In the genomic region with DNA sequence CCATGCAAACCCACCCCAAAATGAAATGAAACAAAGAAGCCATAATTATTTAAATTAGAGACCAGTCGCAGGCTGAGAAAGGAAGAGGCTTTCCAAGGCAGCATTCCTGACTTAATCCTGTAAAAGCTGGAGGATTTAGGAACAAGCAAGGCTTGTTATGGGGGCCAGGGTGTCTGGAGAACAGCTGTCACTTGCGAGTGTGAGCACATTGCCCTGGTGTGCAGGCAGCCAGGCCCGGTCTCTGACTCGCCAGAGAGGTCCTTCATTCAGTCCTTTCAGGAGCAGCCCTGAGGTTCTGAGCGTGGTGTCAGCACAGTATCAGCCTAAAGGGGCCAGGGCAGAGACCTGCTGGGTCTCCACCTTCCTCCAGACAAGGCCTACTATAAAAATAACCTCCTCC, we compare ENCODE assay signal across 25 mouse cellular contexts. TPM values are rescaled to one million over a fixed set of nuclear protein-coding genes. Genes with fewer than 3 reads are reported as not detected.
DNase-seq lines count a peak whose midpoint lies in the region; ATAC-seq and TF ChIP-seq lines count a peak whose summit lies in the region.
"Had no signal": no experiment of that assay in that cellular context is flagged by ENCODE, and none has a peak within 500 bp of the region (broad histone marks: within the 10 kb centered on the region; RNA-seq: fewer than 3 reads in every experiment).

No protein-coding gene starts in this region.

- WGBS in intestine, embryonic 14.5 days, result 48% methylated on average over 5 of the region's 5 CpGs
- WGBS in intestine, embryonic 15.5 days, result 49% methylated on average over 5 of the region's 5 CpGs
- 41% methylated on average over 5 of the region's 5 CpGs for WGBS in embryonic facial prominence, embryonic 13.5 days
- 26% methylated on average over 5 of the region's 5 CpGs for WGBS in limb, embryonic 14.5 days

- no peaks in the 10 kb centered on the region for H3K9me3 ChIP-seq in intestine, embryonic 14.5 days (ENCODE audit: control insufficient read depth, low read length)
- no peaks in the 10 kb centered on the region for H3K9me3 ChIP-seq in intestine, embryonic 15.5 days
- no peaks in the 10 kb centered on the region for H3K9me3 ChIP-seq in embryonic facial prominence, embryonic 13.5 days
- no peaks in the 10 kb centered on the region for H3K9me3 ChIP-seq in limb, embryonic 14.5 days (ENCODE audit: control insufficient read depth, low read length)
- H3K9me3 ChIP-seq: forebrain, embryonic 15.5 days; liver, embryonic 13.5 days; lung, embryonic 15.5 days had no signal

- H3K4me2 ChIP-seq in intestine, embryonic 14.5 days (ENCODE audit: low read length), result no peak overlapping the region
- H3K4me2 ChIP-seq in intestine, embryonic 15.5 days (replicated peaks), result no peak overlapping the region
- no peak overlapping the region for H3K4me2 ChIP-seq in embryonic facial prominence, embryonic 13.5 days
- H3K4me2 ChIP-seq in limb, embryonic 14.5 days (replicated peaks; ENCODE audit: low read depth, low read length, severe bottlenecking), result no peak overlapping the region
- H3K4me2 ChIP-seq: forebrain, embryonic 15.5 days; hindbrain, embryonic 14.5 days; liver, embryonic 13.5 days; lung, embryonic 15.5 days; midbrain, embryonic 11.5 days had no signal

- no peak for TF ChIP-seq CTCF in Patski (IDR thresholded peaks at IDR 0.05)

- H3K4me1 ChIP-seq in intestine, embryonic 14.5 days (replicated peaks; ENCODE audit: control insufficient read depth, insufficient read depth, low read length), result peaks cover 8% of the 10 kb centered on the region
- 0 out of 2 replicates have a peak, but pooled peaks cover 8% of the 10 kb centered on the region for H3K4me1 ChIP-seq in intestine, embryonic 15.5 days (replicated peaks)
- H3K4me1 ChIP-seq in embryonic facial prominence, embryonic 13.5 days, result peaks cover 38% of the 10 kb centered on the region
- peaks cover 10% of the 10 kb centered on the region; the same call in 1 of the 2 replicates for H3K4me1 ChIP-seq in limb, embryonic 14.5 days (ENCODE audit: control insufficient read depth, insufficient read depth, low read length)
- H3K4me1 ChIP-seq: forebrain, embryonic 15.5 days; liver, embryonic 13.5 days had no signal

- H3K9ac ChIP-seq in intestine, embryonic 14.5 days (ENCODE audit: low read length), result no peak overlapping the region
- H3K9ac ChIP-seq in intestine, embryonic 15.5 days, result no peak overlapping the region
- no peak overlapping the region for H3K9ac ChIP-seq in embryonic facial prominence, embryonic 13.5 days
- H3K9ac ChIP-seq in limb, embryonic 14.5 days (ENCODE audit: low read depth, low read length, severe bottlenecking), result no peak overlapping the region
- H3K9ac ChIP-seq: forebrain, embryonic 15.5 days; hindbrain, embryonic 14.5 days; liver, embryonic 13.5 days; lung, embryonic 15.5 days had no signal

- CTCF ChIA-PET in Patski (lab: Charles Lee), result no interaction called here

- no peaks in the 10 kb centered on the region for H3K27me3 ChIP-seq in intestine, embryonic 14.5 days (replicated peaks; ENCODE audit: control insufficient read depth, insufficient read depth, low read length)
- no peaks in the 10 kb centered on the region; the same call in 1 of the 2 replicates for H3K27me3 ChIP-seq in intestine, embryonic 15.5 days (replicated peaks)
- no peaks in the 10 kb centered on the region for H3K27me3 ChIP-seq in Patski
- H3K27me3 ChIP-seq in embryonic facial prominence, embryonic 13.5 days, result no peaks in the 10 kb centered on the region
- no peaks in the 10 kb centered on the region for H3K27me3 ChIP-seq in limb, embryonic 14.5 days (ENCODE audit: control insufficient read depth, insufficient read depth, low read length)
- H3K27me3 ChIP-seq: CH12.LX; forebrain, embryonic 15.5 days; lung, embryonic 15.5 days had no signal

- no peak for ATAC-seq in intestine, embryonic 14.5 days (replicated peaks; ENCODE audit: low FRiP score, low TSS enrichment, low read depth)
- ATAC-seq in intestine, embryonic 15.5 days, result no peak
- peak; percentile 82 for ATAC-seq in Patski
- ATAC-seq in embryonic facial prominence, embryonic 13.5 days (ENCODE audit: insufficient number of reproducible peaks, insufficient read depth, low FRiP score, low TSS enrichment, low read depth), result 0 out of 2 replicates have a peak, but pooled peaks have one; percentile 46
- peak; percentile 75 for ATAC-seq in limb, embryonic 14.5 days (ENCODE audit: low FRiP score, low read depth)
- ATAC-seq: forebrain, embryonic 15.5 days had no signal

- 0 out of 2 replicates have a peak overlapping the region, but pooled peaks have one; percentile 30 for H3K27ac ChIP-seq in intestine, embryonic 14.5 days (ENCODE audit: low read depth)
- no peak overlapping the region for H3K27ac ChIP-seq in intestine, embryonic 15.5 days
- peak overlapping the region; percentile 60; the same call in 1 of the 2 replicates for H3K27ac ChIP-seq in embryonic facial prominence, embryonic 13.5 days
- no peak overlapping the region for H3K27ac ChIP-seq in limb, embryonic 14.5 days (replicated peaks; ENCODE audit: low read depth, low read length)
- H3K27ac ChIP-seq: forebrain, embryonic 15.5 days; heart, adult 2 months; hindbrain, embryonic 14.5 days; kidney, postnatal 0 days; liver, embryonic 13.5 days; lung, embryonic 15.5 days; macrophage had no signal

- DNase-seq in intestine, embryonic 14.5 days (ENCODE audit: low spot score), result no peak
- DNase-seq in Patski (ENCODE audit: low read depth, low spot score), result no peak
- DNase-seq in limb, embryonic 14.5 days (ENCODE audit: low spot score), result peak; percentile 60
- no peak for DNase-seq in thymus, postnatal 10 days (ENCODE audit: low spot score in 2 of 2)
- DNase-seq in thymus, postnatal 0 days (ENCODE audit: low spot score), result no peak
- DNase-seq in right cerebral cortex, postnatal 10 days (ENCODE audit: low spot score in 2 of 2), result no peak
- DNase-seq: cerebellum, adult 9-10 months; gastrocnemius, postnatal 25 days; heart, adult 2 months; heart, postnatal 36 days; kidney, adult 11 months; layer of hippocampus, postnatal 36 days; liver, embryonic 13.5 days; right cerebral cortex, postnatal 14 days; spleen, adult 18-20 months; thymus, postnatal 25 days had no signal

- no peak overlapping the region for H3K4me3 ChIP-seq in intestine, embryonic 14.5 days (ENCODE audit: low read depth, low read length)
- no peak overlapping the region for H3K4me3 ChIP-seq in intestine, embryonic 15.5 days (replicated peaks)
- no peak overlapping the region for H3K4me3 ChIP-seq in embryonic facial prominence, embryonic 13.5 days
- no peak overlapping the region for H3K4me3 ChIP-seq in limb, embryonic 14.5 days (replicated peaks; ENCODE audit: low read length)
- H3K4me3 ChIP-seq: forebrain, embryonic 15.5 days; heart, adult 2 months; liver, embryonic 13.5 days; lung, embryonic 15.5 days had no signal

- H3K36me3 ChIP-seq in intestine, embryonic 14.5 days (ENCODE audit: control insufficient read depth, insufficient read depth, low read length), result no peaks in the 10 kb centered on the region
- H3K36me3 ChIP-seq in intestine, embryonic 15.5 days, result no peaks in the 10 kb centered on the region
- no peaks in the 10 kb centered on the region for H3K36me3 ChIP-seq in embryonic facial prominence, embryonic 13.5 days
- no peaks in the 10 kb centered on the region for H3K36me3 ChIP-seq in limb, embryonic 14.5 days (ENCODE audit: control insufficient read depth, insufficient read depth, low read length)
- H3K36me3 ChIP-seq: forebrain, embryonic 15.5 days; liver, embryonic 13.5 days; lung, embryonic 15.5 days had no signal

- in situ Hi-C loops in Patski (cut with MboI; ENCODE audit: low pct_unique_long_range_greater_than_20kb), result no loop called here

- POLR2A ChIA-PET in Patski (lab: Charles Lee), result no interaction called here

- no peak for TF ChIP-seq POLR2A in limb, embryonic 14.5 days (IDR thresholded peaks at IDR 0.05; ENCODE audit: borderline replicate concordance, extremely low read depth, insufficient read depth, insufficient read length)

RNA-seq across cellular contexts. Expression of a gene that starts 14.6 kb away (rescaled TPM):
- polyA plus RNA-seq in intestine, embryonic 14.5 days (2014; fragmentation: Nextera tagmentation; extraction: Ambion mirVana), result 1.8 and 2.1 TPM in 2 replicates
- 0.90 and 1.0 TPM in 2 replicates for polyA plus RNA-seq in intestine, embryonic 15.5 days (2015; fragmentation: Nextera tagmentation; extraction: Ambion mirVana)
- polyA plus RNA-seq in Patski (2021), result 1.8 TPM
- 7.5 and 8.0 TPM in 2 replicates for polyA plus RNA-seq in embryonic facial prominence, embryonic 13.5 days (2015; fragmentation: Nextera tagmentation; extraction: Ambion mirVana)
- polyA plus RNA-seq in limb, embryonic 14.5 days (2012; rRNA removed), result 5.9 and 6.4 TPM in 2 replicates
- polyA plus RNA-seq in limb, embryonic 14.5 days (2014; fragmentation: Nextera tagmentation; extraction: Ambion mirVana), result 4.3 and 5.6 TPM in 2 replicates
- 0.67 and 0.73 TPM in 2 replicates for polyA plus RNA-seq in thymus, postnatal 0 days (2015; fragmentation: Nextera tagmentation; extraction: Ambion mirVana)
- polyA plus RNA-seq: heart, adult 2 months; liver, embryonic 13.5 days; macrophage had no signal

Comparison
In these comparisons a context has a peak if more than half of its experiments do, and no peak if none do; other contexts are left out.
1. H3K27ac ChIP-seq: peak in intestine, embryonic 14.5 days (single experiment) and embryonic facial prominence, embryonic 13.5 days (single experiment); none in intestine, embryonic 15.5 days (single experiment) and limb, embryonic 14.5 days (single experiment).
2. ATAC-seq: peak in Patski (single experiment), embryonic facial prominence, embryonic 13.5 days (single experiment) and limb, embryonic 14.5 days (single experiment); none in intestine, embryonic 14.5 days (single experiment) and intestine, embryonic 15.5 days (single experiment).